Mouse (Mus musculus) erythroblast, embryonic 14.5 days (primary cell): ENCODE results near the gene Zfp652.
"Not testable (repeated sequence)": the region's sequence is repeated elsewhere in the genome, so short reads cannot be mapped to it uniquely, and the experiment has no call there.

Source experiments
- GATA1 ChIP-seq: IDR thresholded peaks from 2 replicates; pipeline ENCODE4 v1.6.1; 2012; ENCODE audit warnings: low read length, inconsistent platforms, mixed read lengths
- TAL1 ChIP-seq: IDR thresholded peaks from 3 replicates; pipeline ENCODE4 v1.6.1; 2012; ENCODE audit warnings: low read length, inconsistent platforms, mixed read lengths

DNA sequence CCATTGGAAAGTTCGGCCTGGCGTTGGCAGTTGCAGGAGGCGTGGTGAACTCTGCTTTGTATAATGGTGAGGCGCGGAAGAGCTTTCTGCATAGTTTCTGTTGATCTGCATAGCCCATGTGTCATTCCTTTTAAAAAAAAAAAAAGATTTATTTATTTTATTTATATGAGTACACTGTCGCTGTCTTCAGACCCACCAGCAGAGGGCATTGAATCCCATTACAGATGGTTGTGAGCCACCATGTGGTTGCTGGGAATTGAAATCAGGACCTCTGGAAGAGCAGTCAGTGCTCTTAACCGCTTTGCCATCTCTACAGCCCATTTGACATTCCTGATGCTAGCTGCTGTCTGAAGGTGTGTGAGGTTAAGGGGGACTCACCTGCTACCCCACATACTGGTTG, 44.4 kb upstream of the Zfp652 start:
- TF ChIP-seq TAL1, GATA1: not testable (repeated sequence)
